Mouse (Mus musculus) pancreas, adult 10 weeks (tissue): Measurements from ENCODE around the gene Iqcd. TPM values are rescaled to one million over a fixed set of nuclear protein-coding genes. Genes with fewer than 3 reads are reported as not detected.

Experiments used
- polyA plus RNA-seq: library from polyadenylated mRNA; stranded (reverse); fragments of 350-450 nt; fragmentation: Illumina TruSeq; extraction: RNeasy Lipid Tissue Mini Kit (QIAGEN cat#74804); gene quantifications from one replicate; pipeline ENCODE4 v1.2.3, GENCODE M21; 2015; ENCODE audit warnings: low read depth, low replicate concordance; ENCODE audit not compliant: insufficient read depth

The Iqcd gene
- not detected for polyA plus RNA-seq

GRCm38 (mm10) chr5:120588569-120589094, at the start of gene Iqcd, which contains the start of gene Tpcn1:
TSS of gene Iqcd (plus strand) at chr5:120589016.
TSS of gene Tpcn1 (minus strand) at chr5:120588673.

GRCm38 (mm10) chr5:120612442-120612821, 23.6 kb downstream of the Iqcd start, which contains the start of the genes Rita1 and Ddx54:
TSS of gene Rita1 (minus strand) at chr5:120612589.
TSS of gene Ddx54 (plus strand) at chr5:120612739.

GRCm38 (mm10) chr5:120634131-120634530, 45.3 kb downstream of the Iqcd start, which contains the start of gene Cfap73:
TSS of gene Cfap73 (minus strand) at chr5:120634235.

GRCm38 (mm10) chr5:120648569-120649373, 60.0 kb downstream of the Iqcd start, which contains the start of gene Rasal1:
TSS of gene Rasal1 (plus strand) at chr5:120648812.

Other genes with a start within 250 kb of the Iqcd start
- not detected for gene Lhx5, start 157.3 kb upstream of the Iqcd start, polyA plus RNA-seq
- 3.5 TPM for gene Sdsl, start 116.2 kb upstream of the Iqcd start, polyA plus RNA-seq
- gene Sds, start 112.5 kb upstream of the Iqcd start, polyA plus RNA-seq: not detected
- 9.8 TPM for gene Plbd2, start 85.4 kb upstream of the Iqcd start, polyA plus RNA-seq
- gene Slc8b1, start 77.8 kb upstream of the Iqcd start, polyA plus RNA-seq: 7.8 TPM
- 8.3 TPM for gene Tpcn1, start 343 bp upstream of the Iqcd start, polyA plus RNA-seq
- gene Rita1, start 23.6 kb downstream of the Iqcd start, polyA plus RNA-seq: 1.1 TPM
- 7.5 TPM for gene Ddx54, start 23.7 kb downstream of the Iqcd start, polyA plus RNA-seq
- not detected for gene Cfap73, start 45.2 kb downstream of the Iqcd start, polyA plus RNA-seq
- gene Rasal1, start 59.8 kb downstream of the Iqcd start, polyA plus RNA-seq: 0.24 TPM
- 13.4 TPM for gene Dtx1, start 122.9 kb downstream of the Iqcd start, polyA plus RNA-seq
- 3.2 TPM for gene Oas2, start 160.8 kb downstream of the Iqcd start, polyA plus RNA-seq
- gene Oas3, start 188.6 kb downstream of the Iqcd start, polyA plus RNA-seq: not detected
- not detected for gene Oas1e, start 206.5 kb downstream of the Iqcd start, polyA plus RNA-seq
- 1.6 TPM for gene Oas1c, start 223.5 kb downstream of the Iqcd start, polyA plus RNA-seq